ENCODE assay signal across 25 mouse cellular contexts in genomic region chr13:11868056-11868455, GRCm38 (mm10).
A peak's percentile ranks its signal among the peaks of the same experiment; 100 is the strongest.
DNase-seq lines count a peak whose midpoint lies in the region; ATAC-seq and TF ChIP-seq lines count a peak whose summit lies in the region.
"Had no signal": no experiment of that assay in that cellular context is flagged by ENCODE, and none has a peak within 500 bp of the region (broad histone marks: within the 10 kb centered on the region; RNA-seq: fewer than 3 reads in every experiment).

No protein-coding gene starts in this region.

- H3K4me1 ChIP-seq in kidney, adult 2 months (ENCODE audit: control insufficient read depth, insufficient read depth, low read length) = no peaks in the 10 kb centered on the region
- H3K4me1 ChIP-seq in lung, embryonic 14.5 days (ENCODE audit: insufficient read depth) = no peaks in the 10 kb centered on the region
- H3K4me1 ChIP-seq: embryonic facial prominence, embryonic 15.5 days; forebrain, embryonic 10.5 days; heart, embryonic 10.5 days; hindbrain, embryonic 13.5 days had no signal

- DNase-seq in cerebellum, postnatal 10 days = peak; percentile 57 to 69
- peak; percentile 2 for DNase-seq in kidney, postnatal 14 days
- DNase-seq in kidney, adult 2 months = no peak
- peak; percentile 17 for DNase-seq in lung, embryonic 14.5 days
- no peak for DNase-seq in lung, adult 18-20 months
- no peak for DNase-seq in adrenal gland, adult (ENCODE audit: inconsistent age in 2 of 2, low spot score in 1 of 2)
- DNase-seq: adrenal gland, postnatal 10 days; B cell, adult 2 months; cerebellum, adult 11-12 months; cerebellum, adult 9-11 months; embryo, embryonic 11 days; gastrocnemius, adult 2 months; gastrocnemius, postnatal 25 days; heart, postnatal 10 days; heart, postnatal 4 days had no signal

- H3K4me3 ChIP-seq in kidney, adult 2 months (ENCODE audit: insufficient read depth, low read depth, low read length) = no peak overlapping the region
- no peak overlapping the region for H3K4me3 ChIP-seq in lung, embryonic 14.5 days (ENCODE audit: low read depth, low read length)
- H3K4me3 ChIP-seq: embryonic facial prominence, embryonic 15.5 days; erythroblast, embryonic 14.5 days; forebrain, embryonic 10.5 days; gastrocnemius, adult 2 months; heart, embryonic 10.5 days; hindbrain, embryonic 13.5 days had no signal

- 67% methylated on average over 7 of the region's 7 CpGs for WGBS in kidney, adult 2 months
- 43% methylated on average over 7 of the region's 7 CpGs for WGBS in lung, embryonic 14.5 days

- H3K9ac ChIP-seq in lung, embryonic 14.5 days = no peak overlapping the region
- H3K9ac ChIP-seq: embryonic facial prominence, embryonic 15.5 days; hindbrain, embryonic 13.5 days had no signal

- no peak overlapping the region for H3K27ac ChIP-seq in kidney, adult 2 months (ENCODE audit: insufficient read depth, low read depth, low read length)
- no peak overlapping the region for H3K27ac ChIP-seq in lung, embryonic 14.5 days (ENCODE audit: low read depth)
- H3K27ac ChIP-seq: embryonic facial prominence, embryonic 15.5 days; forebrain, embryonic 10.5 days; gastrocnemius, adult 2 months; heart, embryonic 10.5 days; hindbrain, embryonic 13.5 days; hindbrain, postnatal 0 days had no signal

- ATAC-seq in cerebellum, adult (ENCODE audit: insufficient number of reproducible peaks, low FRiP score, low TSS enrichment) = no peak
- no peak; the same call in 1 of the 2 replicates for ATAC-seq in lung, embryonic 14.5 days (ENCODE audit: insufficient read depth)
- ATAC-seq: CD4-positive, CD25-positive, alpha-beta regulatory T cell, adult 4 months; forebrain, embryonic 14.5 days had no signal

- no peak overlapping the region for H3K4me2 ChIP-seq in lung, embryonic 14.5 days
- H3K4me2 ChIP-seq: embryonic facial prominence, embryonic 15.5 days; hindbrain, embryonic 13.5 days had no signal

- no peaks in the 10 kb centered on the region for H3K9me3 ChIP-seq in lung, embryonic 14.5 days (ENCODE audit: low read depth, low read length)
- H3K9me3 ChIP-seq: embryonic facial prominence, embryonic 15.5 days; forebrain, embryonic 10.5 days; G1E; heart, embryonic 10.5 days; hindbrain, embryonic 13.5 days had no signal

- H3K36me3 ChIP-seq in kidney, adult 2 months (ENCODE audit: control insufficient read depth, insufficient read depth, low read length) = no peaks in the 10 kb centered on the region
- H3K36me3 ChIP-seq in lung, embryonic 14.5 days (ENCODE audit: insufficient read depth) = no peaks in the 10 kb centered on the region
- H3K36me3 ChIP-seq: embryonic facial prominence, embryonic 15.5 days; forebrain, embryonic 10.5 days; G1E; hindbrain, embryonic 13.5 days had no signal

- no peak for TF ChIP-seq CTCF in kidney, adult 2 months (conservative IDR thresholded peaks at IDR 0.05; ENCODE audit: insufficient read depth, insufficient read length, low read depth, low read length)
- TF ChIP-seq CTCF in lung, embryonic 14.5 days (IDR thresholded peaks at IDR 0.05; ENCODE audit: low read depth) = no peak

- no peak for TF ChIP-seq POLR2A in kidney, adult 2 months (IDR thresholded peaks at IDR 0.05; ENCODE audit: low read depth, low read length)

- H3K27me3 ChIP-seq in kidney, adult 2 months (replicated peaks; ENCODE audit: control insufficient read depth, insufficient read depth, low read length) = no peaks in the 10 kb centered on the region
- no peaks in the 10 kb centered on the region for H3K27me3 ChIP-seq in lung, embryonic 14.5 days (ENCODE audit: insufficient read depth, low read length)
- H3K27me3 ChIP-seq: embryonic facial prominence, embryonic 15.5 days; hindbrain, embryonic 13.5 days had no signal

Comparison
In these comparisons a context has a peak if more than half of its experiments do, and no peak if none do; other contexts are left out.
1. DNase-seq: peak in cerebellum, postnatal 10 days (2 of 2), kidney, postnatal 14 days (single experiment) and lung, embryonic 14.5 days (single experiment); none in kidney, adult 2 months (single experiment), lung, adult 18-20 months (0 of 2) and adrenal gland, adult (0 of 2).